Mouse (Mus musculus) mouse embryonic stem cell (cell line): Measurements from ENCODE around the gene Zmpste24.

Experiments
- in situ Hi-C, 2 experiments: fragments of 300-500 bp; cut with MboI; formaldehyde crosslinking; loops; 1 replicate in 1 of 2; 3 replicates in 1 of 2; pipeline ENCODE4 v1.14.3; 2019 to 2020; ENCODE audit warnings: low sequenced_read_pairs in 2 of 2, low pct_unique_long_range_greater_than_20kb in 1 of 2, mixed read lengths in 1 of 2; ENCODE audit not compliant: unreplicated experiment in 1 of 2

Zmpste24 gene

DNA sequence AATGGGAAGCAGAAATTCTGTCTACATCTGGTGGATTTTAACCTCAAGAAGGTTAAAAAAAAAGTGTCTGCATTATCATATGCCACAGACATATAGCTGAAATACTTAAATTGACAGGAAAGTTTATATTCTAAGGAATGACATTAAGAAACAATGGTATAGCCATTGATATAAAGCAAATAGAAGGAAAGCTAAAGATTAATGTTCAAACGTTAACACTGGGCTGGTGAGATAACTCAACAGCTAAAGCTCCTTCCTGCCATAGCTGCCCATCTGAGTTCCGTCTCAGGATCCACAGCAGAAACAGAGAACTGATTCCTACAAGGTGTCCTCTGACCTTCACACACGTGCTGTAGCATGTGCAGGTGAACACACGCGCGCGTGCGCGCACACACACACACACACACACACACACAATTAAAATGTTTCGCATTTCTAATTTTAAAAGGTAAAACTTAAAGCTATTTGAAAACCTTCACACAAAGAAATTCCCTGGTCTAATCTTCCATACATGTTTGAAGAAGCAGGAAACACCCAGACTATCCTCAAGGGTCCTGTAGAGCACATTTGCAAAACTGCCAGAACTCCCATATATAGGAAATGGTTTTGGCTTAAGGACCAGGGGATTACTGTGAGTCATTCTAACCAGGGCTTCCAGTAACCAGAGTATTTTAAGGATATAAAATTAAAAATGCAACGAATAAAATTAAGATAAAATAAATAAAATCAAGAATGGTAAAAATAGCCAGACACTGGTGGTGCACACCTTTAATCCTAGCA, 87.1 kb downstream of the Zmpste24 start:
- in situ Hi-C loops, result no loop called here
